Mouse (Mus musculus) Patski (cell line): ENCODE results near the gene Ptprg. TPM values are rescaled to one million over a fixed set of nuclear protein-coding genes. Genes with fewer than 3 reads are reported as not detected.
"Not testable (repeated sequence)": the region's sequence is repeated elsewhere in the genome, so short reads cannot be mapped to it uniquely, and the experiment has no call there.

Source experiments
- ATAC-seq: fragments of 100-300 bp; one replicate; pipeline ENCODE4 v1.8.0; 2021
- CTCF ChIA-PET: fragments of 350-600 bp; sonication (Branson Sonifier 250); formaldehyde crosslinking; loops from one replicate; lab custom pipeline; 2022; ENCODE audit warnings: inconsistent platforms; lab: Charles Lee
- POLR2A ChIA-PET: fragments of 350-600 bp; sonication (Branson Sonifier 250); formaldehyde crosslinking; loops from one replicate; lab custom pipeline; 2022; ENCODE audit warnings: antibody characterized with exemption, inconsistent platforms; lab: Charles Lee
- DNase-seq: peaks from one replicate; pipeline ENCODE4 v3.0.0-alpha.2; 2011; ENCODE audit warnings: low read depth, low spot score
- H3K27me3 ChIP-seq: fragments of 371-371 bp; one replicate; pipeline ENCODE4 v1.5.1; 2021
- CTCF ChIP-seq: fragments of 100-300 bp; IDR thresholded peaks from one replicate; pipeline ENCODE4 v1.5.1; 2021
- in situ Hi-C: fragments of 300-500 bp; cut with MboI; formaldehyde crosslinking; loops from 3 replicates; pipeline ENCODE4 v1.11.1; 2018; ENCODE audit warnings: low pct_unique_long_range_greater_than_20kb, mixed read lengths
- polyA plus RNA-seq: library from polyadenylated mRNA; unstranded; gene quantifications from one replicate; pipeline ENCODE4 v1.2.3, GENCODE M21; 2021

The Ptprg gene
- polyA plus RNA-seq, 1 experiment from 2014 or later, result 40.1 TPM

GRCm38 (mm10) chr14:12284141-12284912 lies 731.0 kb downstream of the Ptprg start, which contains the start of gene 3830406C13Rik:
Gene 3830406C13Rik, plus strand, starts transcription at chr14:12284173.
- in situ Hi-C loops, result loop anchor here (5.0 to 25.0 kb wide), 3 partner anchors 67 to 347 kb away; no protein-coding TSS in a partner anchor
- ChIA-PET CTCF (no interaction called here), POLR2A (no interaction called here)
- peaks cover 34% of the 10 kb centered on the region for H3K27me3 ChIP-seq
- ATAC-seq, result peak; percentile 90
- DNase-seq, result peak; percentile 33
- no peak for TF ChIP-seq CTCF

DNA sequence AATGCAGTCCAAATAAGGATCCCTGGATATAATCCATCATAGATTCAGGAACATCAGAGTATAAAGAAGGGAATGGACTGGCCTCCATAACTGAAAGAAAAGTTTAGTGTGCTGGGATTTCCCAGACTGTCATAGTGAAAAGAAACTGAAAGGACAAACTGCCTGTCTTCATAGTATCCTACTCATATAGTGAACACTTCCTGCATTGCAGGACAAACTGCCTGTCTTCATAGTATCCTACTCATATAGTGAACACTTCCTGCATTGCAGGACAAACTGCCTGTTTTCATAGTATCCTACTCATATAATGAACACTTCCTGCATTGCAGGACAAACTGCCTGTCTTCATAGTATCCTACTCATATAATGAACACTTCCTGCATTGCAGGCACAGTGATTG lies 736.4 kb downstream of the Ptprg start:
- peaks cover 13% of the 10 kb centered on the region for H3K27me3 ChIP-seq
- in situ Hi-C loops, result loop anchor here (10.0 to 25.0 kb wide), 2 partner anchors 135 to 352 kb away; no protein-coding TSS in a partner anchor
- CTCF ChIA-PET, ATAC-seq, DNase-seq, POLR2A ChIA-PET: not testable (repeated sequence)

Other genes with a start within 250 kb of the Ptprg start
- gene Gm3839, start 196.8 kb upstream of the Ptprg start, polyA plus RNA-seq, result 0.96 TPM